Mouse (Mus musculus): Measurements from ENCODE around the gene Cfap161. TPM values are rescaled to one million over a fixed set of nuclear protein-coding genes. Genes with fewer than 3 reads are reported as not detected.

The Cfap161 gene
- polyA plus RNA-seq, 1 experiment, result not detected

Other genes starting within 250 kb of the Cfap161 start
- 0.24 and 0.32 TPM in 2 replicates for gene Tmc3, start 210.0 kb downstream of the Cfap161 start, polyA plus RNA-seq (2012; rRNA removed)
- gene Stard5, start 162.9 kb downstream of the Cfap161 start, polyA plus RNA-seq (2012; rRNA removed), result 7.3 and 7.7 TPM in 2 replicates
- 8.6 and 9.8 TPM in 2 replicates for gene Il16, start 49.2 kb downstream of the Cfap161 start, polyA plus RNA-seq (2012; rRNA removed)
- 30.0 and 38.3 TPM in 2 replicates for gene Tlnrd1, start 89.4 kb upstream of the Cfap161 start, polyA plus RNA-seq (2012; rRNA removed)
- 8.3 and 9.2 TPM in 2 replicates for gene Mesd, start 89.6 kb upstream of the Cfap161 start, polyA plus RNA-seq (2012; rRNA removed)

All from large intestine, adult 2 months (tissue).